Mouse (Mus musculus) left cerebral cortex, postnatal 36 days (tissue): Measurements from ENCODE around the gene Ero1l. TPM values are rescaled to one million over a fixed set of nuclear protein-coding genes. Genes with fewer than 3 reads are reported as not detected.

Experiments used
- DNase-seq, 2 experiments: peaks; one replicate each; pipeline ENCODE4 v3.0.0; 2021 to 2022; ENCODE audit warnings: low spot score in 2 of 2, mixed read lengths in 1 of 2
- intact Hi-C: fragments of 180-260 bp; cut with DNase I; formaldehyde crosslinking; loops from one replicate; pipeline ENCODE4 v1.15.1; 2025
- total RNA-seq, 2 experiments: library from RNA; stranded (reverse); gene quantifications; 2 replicates each; pipeline ENCODE4 v1.2.3; 2021

Ero1l gene
- total RNA-seq, 2 experiments from 2014 or later = 39.9 to 41.3 TPM

DNA sequence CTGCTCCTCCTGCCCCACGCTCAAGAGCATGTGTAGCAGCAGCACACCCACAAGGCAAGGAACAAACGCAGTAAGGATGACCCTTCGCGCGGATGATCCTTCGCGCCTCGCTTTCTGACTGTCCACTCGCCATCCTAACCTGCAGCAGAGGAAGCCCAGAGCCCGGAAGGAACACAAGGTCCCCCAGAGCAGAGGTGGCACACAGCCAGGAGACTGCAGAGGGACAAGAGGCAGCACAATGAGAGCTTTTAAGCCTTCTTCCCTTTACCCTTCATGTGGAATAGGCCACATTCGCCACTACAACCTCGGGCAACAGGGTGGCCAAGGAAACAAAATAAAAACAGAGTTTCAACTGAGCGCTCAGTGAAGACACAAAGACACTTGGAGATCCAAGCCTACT is 8.9 kb downstream of the Ero1l start:
- intact Hi-C loops = no loop called here
- DNase-seq = no peak

DNA sequence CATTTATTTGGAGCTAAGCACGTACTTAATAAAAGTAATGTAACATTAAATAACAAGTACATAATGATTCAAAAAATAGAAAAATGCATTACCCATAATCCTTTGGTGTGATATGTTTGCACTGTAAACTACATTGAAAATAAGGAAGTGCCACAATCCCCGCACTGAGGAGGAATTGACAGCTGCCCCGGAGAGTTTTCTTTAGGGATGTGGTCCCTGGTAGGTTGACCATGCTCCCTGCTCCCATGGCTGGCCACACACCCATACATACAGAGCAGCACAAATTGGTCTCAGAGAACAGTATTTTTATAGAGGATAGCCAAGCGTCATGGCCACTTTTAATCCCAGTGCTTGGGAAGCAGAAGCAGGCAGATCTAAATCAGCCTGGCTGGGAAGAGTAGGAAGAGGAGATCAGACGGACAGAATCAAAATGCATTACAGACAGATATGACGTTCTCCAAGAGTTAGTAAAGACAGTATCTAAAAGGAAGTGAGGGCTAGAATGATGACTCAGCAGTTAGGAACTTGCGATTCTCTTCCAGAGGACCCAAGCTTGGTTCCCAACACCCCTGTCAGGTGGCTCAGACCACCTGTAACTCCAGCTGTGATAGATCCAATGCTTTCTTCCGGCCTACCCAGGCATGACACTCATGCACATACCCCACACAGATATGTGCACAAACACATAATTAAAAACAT is 10.8 kb downstream of the Ero1l start:
- no peak for DNase-seq
- intact Hi-C loops = no loop called here

DNA sequence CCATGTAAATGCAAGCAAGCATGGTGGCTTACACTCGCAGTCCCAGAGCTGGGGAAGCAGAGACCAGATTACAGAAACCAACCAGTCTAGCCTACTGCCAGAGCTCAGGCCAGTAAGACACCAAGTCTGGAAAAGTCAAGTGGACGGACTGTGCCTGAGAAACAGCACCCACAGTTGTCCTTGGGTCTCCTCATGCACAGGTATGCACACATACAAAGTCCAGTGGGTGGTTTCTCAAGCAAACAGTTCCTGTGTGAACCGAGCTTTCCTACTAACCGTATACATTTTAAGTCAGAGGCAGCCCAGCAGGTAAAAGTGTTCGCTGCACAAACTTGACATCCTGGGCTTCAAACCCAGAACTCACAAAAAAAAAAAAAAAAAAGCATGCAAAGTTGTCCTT is 12.7 kb downstream of the Ero1l start:
- intact Hi-C loops = no loop called here
- no peak for DNase-seq

DNA sequence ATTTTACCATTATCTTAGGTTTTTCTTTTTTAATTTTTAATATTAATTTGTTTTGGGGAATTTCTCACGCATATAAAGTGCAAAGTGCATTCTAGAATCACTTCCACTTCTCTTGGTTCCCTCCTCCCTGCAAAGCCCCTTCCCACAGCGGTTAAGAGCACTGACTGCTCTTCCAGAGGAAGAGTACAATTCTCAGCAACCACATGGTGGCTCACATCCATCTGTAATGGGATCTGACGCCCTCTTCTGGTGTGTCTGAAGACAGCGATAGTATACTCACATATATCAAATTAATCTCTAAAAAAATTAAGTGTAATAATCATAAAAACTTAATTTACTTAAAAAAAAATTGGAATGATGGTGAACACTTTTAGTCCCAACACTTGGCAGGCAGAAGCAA is 14.2 kb downstream of the Ero1l start:
- DNase-seq = no peak
- intact Hi-C loops = no loop called here

DNA sequence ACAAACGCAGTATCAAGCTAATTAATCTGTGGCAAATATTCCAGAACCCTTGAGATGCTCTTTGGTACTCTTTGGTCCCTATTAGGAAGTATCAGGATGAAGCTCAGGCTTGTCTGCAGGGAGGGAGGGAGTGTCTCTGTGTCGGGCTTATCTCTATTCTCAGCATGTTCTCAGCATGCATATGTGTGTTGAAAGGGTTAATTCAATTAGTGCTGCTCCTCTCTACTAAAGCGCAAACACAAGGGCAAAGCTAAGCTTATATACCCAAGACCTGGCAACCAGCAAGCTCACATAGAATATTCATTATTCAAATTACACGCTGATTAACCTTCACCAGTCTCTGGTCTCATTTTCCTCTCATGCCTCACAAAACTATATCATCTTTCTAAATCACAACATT is 14.6 kb downstream of the Ero1l start:
- no peak for DNase-seq
- intact Hi-C loops = no loop called here

DNA sequence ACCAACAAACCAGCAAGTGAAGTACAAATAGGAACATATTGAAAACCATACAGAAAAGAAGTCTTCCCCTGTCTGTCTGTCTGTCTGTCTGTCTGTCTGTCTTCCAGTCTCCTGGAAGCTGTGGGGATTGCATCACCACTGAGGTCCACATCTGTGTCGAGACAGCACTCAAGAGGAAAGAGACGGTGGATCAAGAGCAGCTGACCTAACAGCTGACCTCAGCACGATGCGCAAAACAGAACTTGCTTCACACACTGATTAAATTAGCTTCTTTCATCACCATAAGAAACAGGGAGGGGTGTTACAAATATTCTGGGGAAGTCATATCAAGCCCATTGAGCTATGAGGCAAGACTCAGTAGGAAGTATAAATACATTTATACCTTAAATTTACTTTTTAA is 27.0 kb downstream of the Ero1l start:
- intact Hi-C loops = no loop called here
- DNase-seq = no peak

DNA sequence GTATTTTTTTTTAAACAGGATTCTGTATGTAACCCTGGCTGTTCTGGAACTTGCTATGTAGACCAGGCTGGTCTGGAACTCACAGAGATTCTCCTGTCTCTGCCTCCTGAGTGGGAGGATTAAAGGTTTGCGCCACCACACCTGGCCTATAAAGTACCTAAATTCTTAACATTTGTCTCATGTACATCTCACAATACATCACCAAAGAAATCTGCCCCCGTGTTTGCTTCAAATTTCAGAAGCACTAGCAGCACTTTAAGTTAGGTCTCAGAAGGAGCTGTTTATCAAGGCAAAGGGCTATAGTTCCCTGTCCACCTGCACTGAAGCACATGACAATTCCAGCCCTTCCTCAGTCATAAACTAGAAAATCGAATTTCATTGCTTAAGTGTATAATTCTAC is 36.5 kb downstream of the Ero1l start:
- DNase-seq = no peak
- intact Hi-C loops = no loop called here

DNA sequence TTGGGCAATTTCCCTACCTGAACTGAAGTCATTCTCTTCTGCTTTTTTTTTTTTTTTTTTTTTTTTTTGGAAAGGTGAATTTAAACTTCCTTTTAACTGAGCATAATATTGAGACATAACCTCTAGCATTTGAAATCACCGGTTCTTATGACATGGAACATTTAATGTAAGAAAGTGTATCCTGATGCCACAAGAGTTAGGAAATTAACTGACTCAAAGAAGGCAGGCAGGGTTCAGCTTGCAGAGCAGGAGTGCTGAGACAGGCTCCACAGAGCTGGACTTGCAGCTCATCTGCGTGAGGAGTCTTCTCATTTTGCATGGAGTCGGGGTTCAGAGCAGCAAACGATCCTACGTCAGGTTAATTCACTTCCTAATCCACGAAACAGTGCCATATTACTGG is 42.8 kb downstream of the Ero1l start:
- intact Hi-C loops = no loop called here
- no peak for DNase-seq

DNA sequence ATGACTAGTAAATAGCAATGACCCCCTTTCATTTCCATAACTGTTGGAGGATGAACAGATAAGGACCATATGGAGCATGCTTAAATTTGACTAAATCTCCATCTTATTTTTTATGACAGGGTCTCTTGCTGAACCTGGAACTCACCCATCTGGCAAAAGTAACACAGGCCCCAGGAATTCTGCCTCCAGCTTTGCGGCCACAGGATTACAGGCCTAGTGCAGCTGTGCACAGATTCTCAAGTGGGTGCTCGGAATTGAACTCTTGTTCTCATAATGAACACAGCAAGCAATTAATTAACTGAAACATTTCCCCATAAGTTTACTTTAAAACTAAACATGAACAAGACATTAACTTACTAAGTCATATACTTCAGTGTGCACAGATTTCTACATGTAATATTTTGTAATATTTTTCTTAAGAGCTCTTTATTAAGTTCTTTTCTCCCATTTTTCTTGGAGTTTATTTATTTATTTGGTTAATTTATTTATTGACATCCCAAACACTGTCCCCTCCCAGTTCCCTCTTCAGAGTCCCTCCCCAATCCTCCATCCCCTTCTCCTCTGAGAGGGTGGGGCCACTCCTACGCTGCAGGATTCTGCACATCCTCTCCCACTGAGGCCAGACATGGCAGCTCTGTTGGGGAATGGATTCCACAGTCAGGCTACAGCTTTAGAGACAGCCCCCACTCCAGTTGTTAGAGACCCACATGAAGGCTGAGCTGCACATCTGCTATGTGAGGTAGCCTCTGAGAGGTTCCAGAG is 54.6 kb downstream of the Ero1l start:
- no peak for DNase-seq
- intact Hi-C loops = no loop called here

DNA sequence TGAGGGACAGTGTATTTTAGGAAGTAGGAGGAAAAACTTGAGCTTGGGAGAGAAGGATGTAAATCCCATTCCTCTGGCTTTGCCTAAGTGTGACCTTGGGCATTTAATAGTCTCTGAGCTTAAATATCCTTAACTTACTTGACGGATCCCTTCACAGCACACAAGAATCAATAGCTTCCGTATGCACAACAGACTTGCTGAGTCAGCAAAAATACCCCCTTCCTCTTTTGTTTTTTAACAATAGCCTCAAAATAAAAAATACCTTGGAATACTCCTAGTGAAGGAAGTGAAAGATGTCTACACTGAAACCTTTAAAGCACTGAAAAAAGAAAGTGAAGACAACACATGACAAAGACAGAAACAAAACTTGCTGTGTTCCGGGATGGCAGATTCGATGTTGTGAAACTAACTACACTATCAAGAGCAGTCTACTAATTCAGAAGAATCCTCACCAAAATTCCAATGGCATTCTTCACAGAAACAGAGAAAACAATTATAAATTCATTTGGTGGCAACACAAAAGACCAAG is 67.0 kb downstream of the Ero1l start:
- intact Hi-C loops = no loop called here
- no peak for DNase-seq

DNA sequence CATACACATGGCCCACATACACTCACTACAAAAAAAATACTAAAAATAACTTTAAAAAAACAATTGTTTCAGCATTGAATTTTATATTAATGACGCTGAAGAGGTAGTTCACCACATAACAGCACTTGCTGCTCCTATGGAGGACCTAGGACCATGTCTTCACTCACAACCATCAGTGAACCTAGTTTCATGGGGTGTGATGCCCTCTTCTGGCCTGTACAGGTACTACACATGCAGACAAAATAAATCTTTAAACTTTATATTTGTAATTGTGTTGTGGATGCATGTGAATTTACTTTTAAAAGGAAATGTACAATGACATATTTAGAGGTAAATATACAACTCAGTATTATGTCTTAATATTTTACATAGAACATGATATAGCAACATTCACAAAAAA is 77.0 kb downstream of the Ero1l start:
- intact Hi-C loops = no loop called here

DNA sequence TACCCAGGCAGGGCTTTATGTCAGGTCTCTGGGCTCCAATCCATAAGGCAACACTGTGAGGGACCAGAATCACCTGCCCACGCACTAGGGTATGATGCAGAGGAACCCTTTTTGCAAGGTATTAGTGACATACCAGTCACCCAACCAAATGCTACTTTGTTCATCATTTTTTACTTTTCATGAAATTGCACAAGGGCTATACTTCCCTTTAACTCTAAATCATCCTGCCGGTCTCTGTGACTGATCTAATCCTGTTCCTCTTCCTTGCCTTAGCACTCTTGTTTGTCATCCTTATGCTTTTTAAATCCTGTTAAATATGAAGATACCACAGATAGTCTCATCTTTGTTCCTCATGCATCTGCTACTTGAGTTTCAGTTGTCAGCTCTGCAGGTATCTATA is 79.5 kb downstream of the Ero1l start:
- intact Hi-C loops = no loop called here
- DNase-seq = no peak

More for the DNA sequence above, 77.0 kb downstream of the Ero1l start:
- DNase-seq = no peak

Other genes with a start within 250 kb of the Ero1l start
- 10 to 100 TPM; 31.9 to 35.9 TPM for gene Gpr137c, start 99.1 kb downstream of the Ero1l start, total RNA-seq
- 10 to 100 TPM; 69.9 to 74.0 TPM for gene Txndc16, start 98.4 kb downstream of the Ero1l start, total RNA-seq
- 100 to 1,000 TPM in 1 of 2 experiments, 10 to 100 TPM in 1; 83.4 to 116 TPM for gene Psmc6, start 11.0 kb upstream of the Ero1l start, total RNA-seq
- 10 to 100 TPM; 18.5 to 21.0 TPM for gene Styx, start 32.3 kb upstream of the Ero1l start, total RNA-seq
- gene Gnpnat1, start 86.1 kb upstream of the Ero1l start, total RNA-seq = 10 to 100 TPM; 14.3 to 14.6 TPM
- 10 to 100 TPM; 91.8 to 91.9 TPM for gene Fermt2, start 211.3 kb upstream of the Ero1l start, total RNA-seq